ENCODE assay signal across 8 mouse cellular contexts in the genomic region with DNA sequence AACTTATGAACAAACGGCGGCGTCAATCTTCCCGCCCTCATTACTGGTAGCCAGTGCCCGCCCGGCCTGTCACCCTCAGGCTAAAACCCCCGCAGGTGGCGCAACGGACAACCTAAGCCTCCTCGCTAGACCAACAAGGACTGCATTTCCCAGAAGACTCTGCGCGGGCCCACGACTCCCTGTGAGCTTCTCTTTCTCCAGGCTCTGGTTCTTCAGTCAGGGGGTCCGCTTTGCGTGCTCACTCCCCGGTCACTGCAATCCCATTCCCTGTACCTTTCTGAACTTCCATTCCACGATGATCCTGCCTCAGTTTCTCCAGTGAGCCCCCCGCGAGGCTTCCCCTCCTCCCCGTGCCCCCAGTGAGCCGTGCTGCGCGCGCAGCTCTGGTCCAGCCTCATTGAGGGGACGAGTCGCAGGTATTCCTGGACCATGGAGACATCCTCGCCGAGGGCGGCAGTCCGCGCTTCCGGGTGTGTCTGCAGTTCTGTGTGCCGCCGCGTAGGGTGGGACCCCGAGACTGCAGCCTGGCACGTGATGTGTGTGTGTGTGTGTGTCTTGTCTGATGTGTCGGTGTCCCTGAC. TPM values are rescaled to one million over a fixed set of nuclear protein-coding genes. Genes with fewer than 3 reads are reported as not detected.
DNase-seq lines count a peak whose midpoint lies in the region; ATAC-seq and TF ChIP-seq lines count a peak whose summit lies in the region.

Lmtk3 (plus strand) TSS at position 228 of the 581 bp plus-strand sequence.

- no peaks in the 10 kb centered on the region for H3K36me3 ChIP-seq in heart, embryonic 14.5 days (ENCODE audit: control insufficient read depth, insufficient read depth, low read length)
- H3K36me3 ChIP-seq in liver, postnatal 0 days (replicated peaks; ENCODE audit: insufficient read depth, low read length), result no peaks in the 10 kb centered on the region
- peaks cover 15% of the 10 kb centered on the region for H3K36me3 ChIP-seq in neural tube, embryonic 13.5 days

- peak; percentile 36 for TF ChIP-seq CTCF in liver, postnatal 0 days (IDR thresholded peaks at IDR 0.05; ENCODE audit: low read depth)

- peaks cover 69% of the 10 kb centered on the region for H3K27me3 ChIP-seq in heart, embryonic 14.5 days (ENCODE audit: control insufficient read depth, insufficient read depth, low read length)
- H3K27me3 ChIP-seq in liver, postnatal 0 days (ENCODE audit: insufficient read depth, low read length), result peaks cover 56% of the 10 kb centered on the region
- peaks cover 6% of the 10 kb centered on the region for H3K27me3 ChIP-seq in neural tube, embryonic 13.5 days

- DNase-seq in A20 (ENCODE audit: low read depth, low spot score), result peak; percentile 88
- DNase-seq in R1 (ENCODE audit: low read depth, low spot score), result peak; percentile 84
- DNase-seq in layer of hippocampus, adult 18-20 months (ENCODE audit: low spot score in 2 of 2), result peak; percentile 76 to 85
- peak; percentile 78 for DNase-seq in liver, postnatal 0 days
- DNase-seq in yolk sac, embryonic 10.5 days (ENCODE audit: low spot score), result peak; percentile 85

- peaks cover 9 to 18% of the 10 kb centered on the region in 2 experiments; a peak in 2 of 4 replicates for H3K4me1 ChIP-seq in heart, embryonic 14.5 days (ENCODE audit: control insufficient read depth in 2 of 2, insufficient read depth in 2 of 2, low read length in 2 of 2)
- peaks cover 10% of the 10 kb centered on the region for H3K4me1 ChIP-seq in liver, postnatal 0 days (ENCODE audit: insufficient read depth)
- H3K4me1 ChIP-seq in neural tube, embryonic 13.5 days (replicated peaks), result peaks cover 52% of the 10 kb centered on the region

- H3K9me3 ChIP-seq in heart, embryonic 14.5 days (ENCODE audit: control insufficient read depth, low read length), result no peaks in the 10 kb centered on the region
- no peaks in the 10 kb centered on the region for H3K9me3 ChIP-seq in liver, postnatal 0 days (ENCODE audit: low read length)
- H3K9me3 ChIP-seq in neural tube, embryonic 13.5 days, result no peaks in the 10 kb centered on the region

- H3K27ac ChIP-seq in heart, embryonic 14.5 days (replicated peaks in 1 of 2; ENCODE audit: control insufficient read depth in 1 of 2, insufficient read depth in 1 of 2, low read depth in 2 of 2, low read length in 2 of 2), result no peak within 1 kb of the TSS
- no peak within 1 kb of the TSS for H3K27ac ChIP-seq in liver, postnatal 0 days (ENCODE audit: low read depth)
- H3K27ac ChIP-seq in neural tube, embryonic 13.5 days (replicated peaks), result peak within 1 kb of the TSS; percentile 98

- under 1% methylated on average over 38 of the region's 38 CpGs for WGBS in heart, embryonic 14.5 days
- WGBS in liver, postnatal 0 days (ENCODE audit: insufficient replicate concordance), result under 1% methylated on average over 38 of the region's 38 CpGs
- WGBS in neural tube, embryonic 13.5 days, result under 1% methylated on average over 38 of the region's 38 CpGs

- peak within 1 kb of the TSS; percentile 73 for H3K9ac ChIP-seq in heart, embryonic 14.5 days (ENCODE audit: low read length)
- H3K9ac ChIP-seq in liver, postnatal 0 days (replicated peaks), result peak within 1 kb of the TSS; percentile 32; the same call in 1 of the 2 replicates
- H3K9ac ChIP-seq in neural tube, embryonic 13.5 days, result peak within 1 kb of the TSS; percentile 97

- no peak for TF ChIP-seq EP300 in liver, postnatal 0 days (IDR thresholded peaks at IDR 0.05; ENCODE audit: low read depth)

- peak within 1 kb of the TSS; percentile 60 to 65 for H3K4me3 ChIP-seq in heart, embryonic 14.5 days (ENCODE audit: control insufficient read depth in 1 of 2, insufficient read depth in 1 of 2, low read depth in 1 of 2, low read length in 2 of 2)
- peak within 1 kb of the TSS; percentile 54 for H3K4me3 ChIP-seq in liver, postnatal 0 days (ENCODE audit: low read depth, low read length)
- H3K4me3 ChIP-seq in neural tube, embryonic 13.5 days, result peak within 1 kb of the TSS; percentile 83

- peak within 1 kb of the TSS; percentile 76 for H3K4me2 ChIP-seq in heart, embryonic 14.5 days (ENCODE audit: low read length)
- peak within 1 kb of the TSS; percentile 82 for H3K4me2 ChIP-seq in liver, postnatal 0 days (ENCODE audit: low read depth, low read length)
- peak within 1 kb of the TSS; percentile 92 for H3K4me2 ChIP-seq in neural tube, embryonic 13.5 days

- ATAC-seq in common myeloid progenitor, adult 5-6 weeks (replicated peaks; ENCODE audit: low read depth, poor library complexity, severe bottlenecking), result peak; percentile 53
- 0 out of 2 replicates have a peak, but pooled peaks have one; percentile 28 for ATAC-seq in heart, embryonic 14.5 days (ENCODE audit: insufficient number of reproducible peaks, insufficient read depth, low FRiP score, low read depth)
- peak; percentile 85 for ATAC-seq in liver, postnatal 0 days
- ATAC-seq in neural tube, embryonic 13.5 days (ENCODE audit: low read depth), result peak; percentile 38

RNA-seq across cellular contexts. Expression of gene Lmtk3, which starts in this region (rescaled TPM):
- not detected in 2 replicates for total RNA-seq in common myeloid progenitor, adult 5-6 weeks (2017)
- 0.31 and 1.1 TPM in 2 replicates for polyA plus RNA-seq in heart, embryonic 14.5 days (2014; fragmentation: Nextera tagmentation; extraction: Ambion mirVana)
- total RNA-seq in layer of hippocampus, adult 18-20 months (2021), result 100 to 1,000 TPM; 274 to 289 TPM
- polyA plus RNA-seq in liver, postnatal 0 days (2015; fragmentation: Nextera tagmentation; extraction: Ambion mirVana), result not detected in 2 replicates
- 17.2 and 17.4 TPM in 2 replicates for polyA plus RNA-seq in neural tube, embryonic 13.5 days (2015; fragmentation: Nextera tagmentation; extraction: Ambion mirVana)

Comparison
In these comparisons a context has a peak if more than half of its experiments do, and no peak if none do; other contexts are left out.
1. RNA of gene Lmtk3 (total RNA-seq): 274 to 289 TPM in layer of hippocampus, adult 18-20 months; not detected in common myeloid progenitor, adult 5-6 weeks; every median in the first group is over 100 times any median in the second.
2. Peak in ATAC-seq in common myeloid progenitor, adult 5-6 weeks; RNA of the gene not detected or under 1 TPM.
3. Peak in DNase-seq, ATAC-seq, H3K4me3 ChIP-seq, H3K9ac ChIP-seq and H3K4me2 ChIP-seq in liver, postnatal 0 days; RNA of the gene not detected or under 1 TPM.
4. ATAC-seq: peak in every context shown above with its lines; median percentile 85 in liver, postnatal 0 days; 53 in common myeloid progenitor, adult 5-6 weeks; 38 in neural tube, embryonic 13.5 days; 28 in heart, embryonic 14.5 days.
5. H3K9ac ChIP-seq: peak in every context shown above with its lines; median percentile 97 in neural tube, embryonic 13.5 days; 73 in heart, embryonic 14.5 days; 32 in liver, postnatal 0 days.
6. Peak in every context shown above with its lines, with median percentiles within 50 percentile points of each other: DNase-seq, H3K4me2 ChIP-seq and H3K4me3 ChIP-seq.